Mouse (Mus musculus): ENCODE measurements at regions not wholly inside any gene's neighbourhood (a gene's known extent, or its start where the extent isn't known, plus 50 kb on each side); places are given as distances from the start of the nearest gene placed in this dataset.

GRCm38 (mm10) chr2:167777331-167778085 is 87.9 kb upstream of the Tmem189 start:
- TF ChIP-seq NRF1 (IDR thresholded peaks at IDR 0.05; ENCODE audit: low read depth, low read length) (no peak), E2F4 (IDR thresholded peaks at IDR 0.05; ENCODE audit: insufficient replicate concordance, low read depth, low read length) (no peak), HCFC1 (IDR thresholded peaks at IDR 0.05; ENCODE audit: low read depth, low read length) (peak; percentile 21; the same call in 1 of the 2 replicates), CTCF (conservative IDR thresholded peaks at IDR 0.05 in 1 of 2, IDR thresholded peaks at IDR 0.05 in 1 of 2; ENCODE audit: low read depth in 2 of 2, low read length in 2 of 2) (no peak), MEF2A (IDR thresholded peaks at IDR 0.05; ENCODE audit: borderline replicate concordance, low read depth, low read length) (peak; percentile 58), POLR2A (IDR thresholded peaks at IDR 0.05; ENCODE audit: low read depth, low read length) (peak; percentile 67), ZNF384 (IDR thresholded peaks at IDR 0.05; ENCODE audit: low read depth, low read length) (no peak), ELF1 (IDR thresholded peaks at IDR 0.05; ENCODE audit: low read depth, low read length) (peak; percentile 58; the same call in 1 of the 2 replicates), POLR2AphosphoS2 (IDR thresholded peaks at IDR 0.05; ENCODE audit: low read depth, low read length) (no peak), SIN3A (IDR thresholded peaks at IDR 0.05; ENCODE audit: low read length) (peak; percentile 56; the same call in 1 of the 2 replicates), JUN (IDR thresholded peaks at IDR 0.05; ENCODE audit: insufficient read depth, low read depth, low read length) (no peak), EP300 (IDR thresholded peaks at IDR 0.05; ENCODE audit: low read length) (no peak)
